Mouse (Mus musculus): ENCODE measurements at regions not wholly inside any gene's neighbourhood (a gene's known extent, or its start where the extent isn't known, plus 50 kb on each side); places are given as distances from the start of the nearest gene placed in this dataset.

DNA sequence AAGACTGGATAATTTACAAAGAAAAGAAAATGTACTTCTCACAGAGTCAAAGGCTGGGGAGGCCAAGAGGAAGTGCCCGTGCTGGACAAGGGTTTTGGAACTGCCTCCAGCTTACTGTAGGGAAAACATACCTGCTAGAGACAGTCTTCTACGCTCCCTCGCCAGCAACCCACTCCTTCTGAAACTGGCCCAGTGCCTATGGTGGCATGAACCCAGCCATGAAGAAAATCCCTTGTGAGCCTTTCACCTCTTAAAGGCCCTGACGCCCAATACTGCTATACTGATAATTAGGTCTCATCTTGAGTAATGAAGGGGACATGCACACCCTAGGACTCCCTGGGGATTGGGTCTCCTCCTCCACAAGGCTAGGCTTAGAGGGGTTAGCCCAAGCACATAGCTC is 76.6 kb upstream of the Syt6 start:
- Histone ChIP-seq H3K36me3 (no peaks in the 10 kb centered on the region), H3K27ac (no peak overlapping the region), H3K27me3 (ENCODE audit: low read depth, poor library complexity, severe bottlenecking) (no peaks in the 10 kb centered on the region), H3K4me1 (peaks cover 4% of the 10 kb centered on the region; the same call in 1 of the 2 replicates), H3K4me3 (no peak overlapping the region), H3K9me3 (replicated peaks) (no peaks in the 10 kb centered on the region)
- 90% methylated on average over 4 of the region's 4 CpGs for WGBS
- DNase-seq (ENCODE audit: low spot score): no peak

DNA sequence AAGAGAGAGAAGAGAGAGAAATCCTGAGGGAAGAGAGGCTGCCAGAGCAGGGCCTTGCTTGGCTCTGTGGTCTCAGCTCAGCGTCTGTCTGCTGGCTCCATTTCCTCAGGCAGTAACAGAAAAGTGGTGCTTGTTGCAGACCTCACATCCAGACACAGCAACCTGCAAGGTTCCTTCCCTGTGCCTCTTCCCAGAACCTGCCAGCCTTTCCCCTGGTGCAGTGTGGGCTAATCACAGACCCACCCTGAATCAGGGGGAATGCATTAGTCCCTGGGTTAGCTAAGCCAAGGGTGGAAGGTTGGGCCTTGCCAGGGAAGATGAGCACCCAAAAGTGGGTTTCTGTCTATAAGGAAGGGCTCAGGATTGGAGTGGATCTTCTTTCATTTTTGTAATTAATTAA is 75.2 kb upstream of the Syt6 start:
- Histone ChIP-seq H3K27me3 (ENCODE audit: low read depth, poor library complexity, severe bottlenecking) (no peaks in the 10 kb centered on the region), H3K9me3 (replicated peaks) (no peaks in the 10 kb centered on the region), H3K36me3 (no peaks in the 10 kb centered on the region), H3K4me3 (no peak overlapping the region), H3K27ac (no peak overlapping the region), H3K4me1 (peaks cover 4% of the 10 kb centered on the region; the same call in 1 of the 2 replicates)
- DNase-seq (ENCODE audit: low spot score): no peak
- 75% methylated on average over 1 of the region's 1 CpGs for WGBS

DNA sequence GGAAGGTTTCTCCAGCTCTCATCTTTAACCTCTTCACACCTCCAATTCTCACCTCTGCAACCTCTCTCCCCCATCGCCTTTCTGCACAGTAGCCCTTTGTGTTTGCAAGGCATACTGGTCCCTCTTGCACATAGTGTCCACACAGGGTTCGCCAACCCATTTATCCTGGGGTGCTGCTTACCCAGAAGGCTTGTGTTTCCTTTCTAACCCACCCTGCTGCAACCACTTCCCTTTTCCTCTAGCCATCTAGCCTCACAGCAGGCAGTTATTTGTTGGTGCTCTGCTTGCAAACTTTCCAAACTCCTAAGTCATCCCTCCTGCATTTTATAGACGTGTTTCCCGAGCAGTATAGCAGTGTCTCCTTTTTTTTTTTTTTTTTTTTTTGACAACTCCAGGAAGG is 74.7 kb upstream of the Syt6 start:
- 50% methylated on average over 4 of the region's 4 CpGs for WGBS

DNA sequence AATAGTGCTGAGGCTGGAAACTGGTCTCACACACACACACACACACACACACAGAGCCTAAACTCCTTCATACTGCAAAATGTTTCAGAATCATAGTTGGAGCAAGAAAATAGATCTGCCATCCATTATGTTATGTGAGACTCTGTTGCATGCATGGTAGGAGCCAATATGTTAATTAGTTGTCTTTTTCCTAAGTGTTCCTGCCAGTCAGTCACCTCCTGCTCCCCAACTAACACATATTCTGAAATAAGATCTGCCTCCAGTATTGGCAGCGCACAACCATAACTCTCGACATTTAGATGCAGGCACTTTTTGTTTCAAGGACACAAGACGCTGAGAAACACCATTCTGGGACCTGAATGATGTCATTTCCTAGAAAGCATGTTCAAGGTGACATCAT is 70.9 kb upstream of the Syt6 start:
- WGBS: 92% methylated on average over 3 of the region's 3 CpGs
- no peaks in the 10 kb centered on the region; the same call in 1 of the 2 replicates for H3K4me1 ChIP-seq
- no peaks in the 10 kb centered on the region for H3K9me3 ChIP-seq (replicated peaks)
- no peak for DNase-seq (ENCODE audit: low spot score)
- no peak overlapping the region for H3K27ac ChIP-seq
- no peaks in the 10 kb centered on the region for H3K36me3 ChIP-seq
- H3K27me3 ChIP-seq (ENCODE audit: low read depth, poor library complexity, severe bottlenecking): no peaks in the 10 kb centered on the region
- H3K4me3 ChIP-seq: no peak overlapping the region

More for the DNA sequence above, 74.7 kb upstream of the Syt6 start:
- Histone ChIP-seq H3K27me3 (ENCODE audit: low read depth, poor library complexity, severe bottlenecking) (no peaks in the 10 kb centered on the region), H3K36me3 (no peaks in the 10 kb centered on the region), H3K9me3 (replicated peaks) (no peaks in the 10 kb centered on the region), H3K4me1 (peaks cover 4% of the 10 kb centered on the region; the same call in 1 of the 2 replicates), H3K4me3 (no peak overlapping the region), H3K27ac (no peak overlapping the region)
- DNase-seq (ENCODE audit: low spot score): no peak

DNA sequence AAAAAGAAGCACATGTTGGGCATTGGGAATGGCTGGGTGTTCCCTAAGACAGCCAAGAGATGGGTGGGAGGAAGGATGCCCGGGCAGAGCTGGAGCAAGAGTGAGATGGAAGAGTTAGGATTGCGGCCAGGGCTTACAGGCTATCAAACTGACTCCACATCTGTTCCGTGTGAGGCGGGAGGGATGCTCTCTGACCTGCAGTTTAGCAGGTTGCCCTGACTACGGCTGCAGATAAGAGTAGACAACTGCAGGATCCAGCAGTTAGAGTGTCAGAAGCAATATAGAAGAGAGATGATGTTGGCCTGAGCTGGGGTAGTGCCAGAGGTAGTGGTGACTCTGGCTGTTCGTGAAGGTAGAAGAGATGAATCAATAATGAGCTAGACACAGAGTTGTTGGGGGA is 61.6 kb upstream of the Syt6 start:
- H3K27me3 ChIP-seq (ENCODE audit: low read depth, poor library complexity, severe bottlenecking): no peaks in the 10 kb centered on the region
- DNase-seq (ENCODE audit: low spot score): no peak
- no peak overlapping the region for H3K4me3 ChIP-seq
- WGBS: 58% methylated on average over 6 of the region's 6 CpGs
- H3K4me1 ChIP-seq: peaks cover 6% of the 10 kb centered on the region; the same call in 1 of the 2 replicates
- no peaks in the 10 kb centered on the region for H3K36me3 ChIP-seq
- H3K27ac ChIP-seq: no peak overlapping the region
- H3K9me3 ChIP-seq (replicated peaks): no peaks in the 10 kb centered on the region

DNA sequence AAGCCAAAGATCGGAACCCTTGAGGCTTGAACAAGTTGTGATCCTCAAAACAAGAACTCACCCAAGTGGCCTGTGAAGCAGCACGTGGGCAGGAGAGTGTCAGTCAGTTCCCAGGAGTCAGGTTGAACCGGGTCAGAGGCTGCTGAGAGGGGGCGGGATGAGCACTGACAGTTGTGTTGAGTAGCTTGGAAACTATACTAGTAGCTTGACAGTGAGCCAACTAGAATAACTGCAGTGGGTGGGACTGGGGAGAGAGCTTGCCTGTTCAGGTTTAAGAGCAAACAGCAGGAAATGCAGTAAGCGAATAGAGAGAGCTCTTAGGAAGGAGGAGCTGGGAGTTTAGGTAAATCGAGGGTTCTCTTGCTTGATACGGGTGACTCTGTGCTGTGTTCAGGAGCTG is 61.0 kb upstream of the Syt6 start:
- 69% methylated on average over 7 of the region's 7 CpGs for WGBS
- no peak for DNase-seq (ENCODE audit: low spot score)
- H3K9me3 ChIP-seq (replicated peaks): no peaks in the 10 kb centered on the region

DNA sequence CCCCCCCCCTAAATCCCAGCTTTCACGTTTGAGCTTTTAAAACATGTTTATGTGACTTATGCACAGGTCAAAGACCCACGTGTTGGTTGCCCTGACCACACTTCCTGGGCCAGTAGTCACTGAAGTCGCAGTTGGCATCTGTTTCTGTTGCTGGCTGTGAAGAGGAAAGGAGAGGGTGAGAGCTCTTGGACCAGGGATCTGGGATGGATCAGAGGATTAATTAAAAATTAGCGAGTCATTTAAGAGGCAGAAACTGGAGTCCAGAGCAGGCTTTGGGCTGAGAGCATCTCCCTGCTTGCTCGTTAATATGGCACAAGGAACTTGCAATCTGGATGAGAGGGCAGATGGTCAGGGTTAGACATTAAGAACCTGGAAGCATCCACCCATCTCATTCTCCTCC is 59.1 kb upstream of the Syt6 start:
- H3K27ac ChIP-seq: no peak overlapping the region
- peaks cover 6% of the 10 kb centered on the region; the same call in 1 of the 2 replicates for H3K4me1 ChIP-seq
- WGBS: 61% methylated on average over 5 of the region's 5 CpGs
- H3K4me3 ChIP-seq: no peak overlapping the region
- DNase-seq (ENCODE audit: low spot score): no peak
- H3K27me3 ChIP-seq (ENCODE audit: low read depth, poor library complexity, severe bottlenecking): no peaks in the 10 kb centered on the region
- no peaks in the 10 kb centered on the region for H3K9me3 ChIP-seq (replicated peaks)
- H3K36me3 ChIP-seq: no peaks in the 10 kb centered on the region

More for the DNA sequence above, 61.0 kb upstream of the Syt6 start:
- no peaks in the 10 kb centered on the region for H3K27me3 ChIP-seq (ENCODE audit: low read depth, poor library complexity, severe bottlenecking)
- no peak overlapping the region for H3K4me3 ChIP-seq
- no peak overlapping the region for H3K27ac ChIP-seq
- peaks cover 6% of the 10 kb centered on the region; the same call in 1 of the 2 replicates for H3K4me1 ChIP-seq
- no peaks in the 10 kb centered on the region for H3K36me3 ChIP-seq

DNA sequence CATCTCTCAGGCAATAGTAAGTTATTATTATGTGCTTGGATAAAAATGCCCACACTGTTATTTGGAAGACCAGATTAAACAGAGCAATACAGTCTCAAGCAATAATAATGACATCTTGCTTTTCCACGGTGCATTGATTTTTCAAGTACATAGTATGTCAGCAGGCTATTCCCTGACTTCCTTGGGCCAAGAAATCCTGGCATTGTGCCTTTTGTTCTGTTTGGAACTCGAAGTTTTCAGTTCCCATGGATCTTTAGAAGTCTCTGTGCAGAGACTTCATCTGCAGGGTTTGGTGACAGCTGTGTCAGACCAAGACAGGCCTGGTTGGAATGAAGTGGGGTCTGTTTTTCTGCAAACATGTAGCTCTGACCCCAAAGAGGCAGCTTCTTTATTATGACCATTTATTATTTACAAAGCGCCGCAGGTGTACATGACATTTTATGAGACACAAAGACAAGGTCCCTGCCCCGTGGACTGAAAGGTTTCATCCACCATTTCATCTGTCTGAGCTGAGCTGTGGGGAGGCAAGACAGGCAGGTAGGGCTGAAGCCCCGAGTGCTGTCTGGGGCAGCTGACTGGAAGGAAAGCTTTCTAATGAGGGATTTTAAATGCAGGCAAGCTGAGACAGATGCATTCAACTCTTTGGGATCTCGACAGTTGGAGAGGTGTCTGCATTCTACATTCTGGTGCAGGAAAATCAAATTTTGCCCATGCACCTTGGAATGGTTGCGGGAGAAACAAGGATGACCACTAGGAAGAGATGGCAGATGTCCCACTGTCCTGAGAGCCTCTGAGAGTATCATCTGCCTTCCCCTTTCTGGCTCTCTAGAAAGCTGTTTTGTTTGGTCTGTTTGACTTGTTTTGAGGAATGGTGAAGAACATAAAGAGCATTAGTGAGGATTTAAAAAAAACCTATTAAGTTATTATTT is 57.4 kb upstream of the Syt6 start:
- Histone ChIP-seq H3K4me1 (peaks cover 6% of the 10 kb centered on the region; the same call in 1 of the 2 replicates), H3K27me3 (ENCODE audit: low read depth, poor library complexity, severe bottlenecking) (no peaks in the 10 kb centered on the region), H3K4me3 (no peak overlapping the region), H3K27ac (no peak overlapping the region), H3K9me3 (replicated peaks) (no peaks in the 10 kb centered on the region), H3K36me3 (no peaks in the 10 kb centered on the region)
- 77% methylated on average over 8 of the region's 8 CpGs for whole genome bisulfite sequencing
- DNase-seq (ENCODE audit: low spot score): no peak

DNA sequence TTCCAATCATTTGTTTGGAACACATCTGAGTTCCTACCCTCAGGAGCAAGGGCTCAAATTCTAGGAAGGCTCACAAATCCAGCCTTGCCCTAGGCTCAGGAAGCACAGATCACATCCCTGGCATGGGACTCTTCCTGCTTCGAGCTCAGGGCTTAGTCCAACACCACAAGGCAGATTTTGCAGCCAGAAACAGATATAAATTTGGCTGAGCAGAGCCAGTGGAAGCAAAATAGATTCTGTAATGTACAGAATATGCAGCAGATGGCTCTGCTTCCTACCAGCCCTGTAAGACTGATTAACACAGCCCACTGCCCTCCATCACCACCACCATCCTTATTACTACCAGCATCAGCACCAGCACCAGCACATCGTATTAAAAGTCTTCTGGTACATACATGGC is 56.4 kb upstream of the Syt6 start:
- WGBS: 80% methylated on average over 2 of the region's 2 CpGs
- DNase-seq (ENCODE audit: low spot score): no peak
- Histone ChIP-seq H3K4me3 (no peak overlapping the region), H3K27ac (no peak overlapping the region), H3K4me1 (peaks cover 6% of the 10 kb centered on the region; the same call in 1 of the 2 replicates), H3K36me3 (no peaks in the 10 kb centered on the region), H3K9me3 (replicated peaks) (no peaks in the 10 kb centered on the region), H3K27me3 (ENCODE audit: low read depth, poor library complexity, severe bottlenecking) (no peaks in the 10 kb centered on the region)
